Mouse (Mus musculus) left cerebral cortex, postnatal 4 days (tissue): ENCODE data around the gene Pafah2. TPM values are rescaled to one million over a fixed set of nuclear protein-coding genes. Genes with fewer than 3 reads are reported as not detected.
A peak's percentile ranks its signal among the peaks of the same experiment; 100 is the strongest.

Source experiments
- DNase-seq: peaks from one replicate; pipeline ENCODE4 v3.0.0-alpha.2; 2022
- intact Hi-C: fragments of 180-260 bp; cut with DNase I; formaldehyde crosslinking; loops from one replicate; pipeline ENCODE4 v1.15.1; 2025
- total RNA-seq, 2 experiments: library from RNA; stranded (reverse); gene quantifications; 2 replicates each; pipeline ENCODE4 v1.2.3; 2021

The Pafah2 gene
- total RNA-seq, 2 experiments from 2014 or later: 12.7 to 14.1 TPM

- no peak for DNase-seq
- intact Hi-C loops: no loop called here
These were observed 20.5 kb downstream of the Pafah2 start for GRCm38 (mm10) chr4:134416602-134417001.

- DNase-seq: no peak
- intact Hi-C loops: no loop called here
These were observed 21.0 kb downstream of the Pafah2 start for GRCm38 (mm10) chr4:134417111-134417510.

DNA sequence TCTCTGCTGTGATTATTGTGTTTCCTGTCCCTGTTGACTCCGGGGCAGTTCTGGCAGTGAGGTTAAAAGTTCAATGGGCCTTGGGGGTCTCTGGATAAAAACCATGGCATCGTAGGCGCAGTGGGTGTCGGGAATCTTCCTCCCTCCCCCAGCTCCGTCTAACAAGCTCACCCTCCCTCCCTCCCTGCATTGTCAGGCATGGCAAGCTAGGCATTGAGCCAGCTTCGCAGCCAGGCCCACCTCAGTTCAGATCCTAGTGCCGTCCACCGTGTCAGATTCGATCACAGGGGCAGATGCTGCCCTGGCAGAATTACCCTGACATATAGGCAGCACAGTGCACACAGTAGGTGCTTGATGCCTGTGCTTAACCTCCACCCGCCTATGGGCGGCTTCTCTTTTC is 25.9 kb downstream of the Pafah2 start:
- intact Hi-C loops: no loop called here
- DNase-seq: peak; percentile 54

DNA sequence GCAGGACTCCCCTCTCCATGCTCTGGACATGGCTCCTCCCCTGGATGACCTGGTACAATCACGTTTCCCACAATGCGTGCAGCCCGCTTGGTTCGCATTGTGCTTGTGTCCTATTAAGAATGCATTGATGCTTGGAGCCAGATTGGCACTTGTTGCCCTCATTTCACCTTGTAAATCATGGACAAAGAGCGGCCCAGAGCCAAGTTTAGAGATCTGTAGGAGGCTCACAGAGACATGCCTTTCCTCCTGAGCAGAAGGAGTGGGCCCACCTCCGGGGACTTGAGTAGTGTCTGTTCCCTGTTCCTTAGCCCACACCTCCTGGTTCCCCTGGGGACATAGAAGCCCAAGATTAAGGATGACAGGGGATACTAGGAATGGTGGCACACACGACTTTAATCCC is 27.8 kb downstream of the Pafah2 start:
- no peak for DNase-seq
- intact Hi-C loops: no loop called here

GRCm38 (mm10) chr4:134425088-134425487 is 29.0 kb downstream of the Pafah2 start:
- intact Hi-C loops: no loop called here

DNA sequence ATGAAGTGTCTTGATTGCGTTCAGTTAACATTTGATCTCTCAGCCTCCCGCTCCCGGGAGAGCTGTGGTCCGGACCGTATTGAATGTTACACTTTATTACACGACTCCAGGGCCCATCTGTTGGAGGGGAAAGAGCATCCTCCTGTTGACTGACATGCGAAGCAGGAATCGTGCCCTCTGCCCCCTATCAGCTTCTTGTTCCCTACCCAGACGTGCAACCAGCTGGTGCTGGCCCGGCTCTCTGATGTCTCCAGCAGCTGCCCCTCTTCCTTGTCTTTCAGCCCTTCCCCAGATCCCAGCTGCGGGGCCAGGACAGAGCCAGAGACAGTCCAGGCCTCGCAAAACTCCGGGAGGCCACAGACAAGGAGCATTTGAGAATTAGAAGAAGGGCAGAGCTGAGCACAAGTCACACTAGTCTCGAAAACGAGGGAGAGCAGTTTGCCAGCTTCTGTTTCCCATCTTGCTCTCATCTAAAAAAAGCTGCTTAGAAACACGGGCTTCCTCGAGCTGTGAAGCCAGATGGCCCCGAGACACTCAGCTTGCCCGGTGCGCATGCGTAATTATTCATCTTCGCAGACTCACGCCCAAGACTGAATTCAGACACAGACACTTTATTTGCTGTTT is 34.4 kb downstream of the Pafah2 start:
- intact Hi-C loops: no loop called here
- peak; percentile 87 for DNase-seq

More at GRCm38 (mm10) chr4:134425088-134425487, 29.0 kb downstream of the Pafah2 start:
- DNase-seq: peak; percentile 67

DNA sequence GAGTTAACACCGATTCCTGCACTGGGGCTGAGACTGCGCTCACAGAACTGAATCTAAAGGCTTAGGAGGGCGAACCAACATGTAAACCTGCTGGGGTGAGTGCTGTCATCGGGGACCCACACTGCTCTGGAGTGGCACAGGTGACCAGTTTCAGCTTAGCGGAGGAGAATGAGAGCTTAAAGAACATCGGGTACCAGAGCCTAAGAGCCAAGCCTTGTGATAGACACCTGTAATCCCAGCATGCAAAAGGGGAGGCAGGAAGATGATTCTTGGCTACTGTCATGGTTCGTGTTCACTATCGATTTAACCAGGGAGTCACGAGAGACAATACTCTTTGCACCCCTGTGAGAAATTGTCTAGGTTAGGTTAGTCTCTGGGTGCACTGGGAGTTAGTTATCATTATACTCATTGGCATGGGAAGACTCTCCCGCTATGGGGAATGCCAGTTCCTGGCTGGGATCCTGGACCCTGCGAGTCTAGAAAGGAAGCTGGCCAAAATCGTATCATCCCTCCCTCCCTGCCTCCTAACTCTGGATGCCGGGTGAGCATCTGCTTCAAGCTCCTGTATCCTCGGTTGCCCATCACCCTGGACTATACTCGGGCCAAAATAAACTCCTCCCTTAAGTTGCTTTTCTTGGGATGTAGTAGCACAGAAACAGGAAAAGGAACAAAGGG is 36.7 kb downstream of the Pafah2 start:
- peak; percentile 70 for DNase-seq
- intact Hi-C loops: no loop called here

DNA sequence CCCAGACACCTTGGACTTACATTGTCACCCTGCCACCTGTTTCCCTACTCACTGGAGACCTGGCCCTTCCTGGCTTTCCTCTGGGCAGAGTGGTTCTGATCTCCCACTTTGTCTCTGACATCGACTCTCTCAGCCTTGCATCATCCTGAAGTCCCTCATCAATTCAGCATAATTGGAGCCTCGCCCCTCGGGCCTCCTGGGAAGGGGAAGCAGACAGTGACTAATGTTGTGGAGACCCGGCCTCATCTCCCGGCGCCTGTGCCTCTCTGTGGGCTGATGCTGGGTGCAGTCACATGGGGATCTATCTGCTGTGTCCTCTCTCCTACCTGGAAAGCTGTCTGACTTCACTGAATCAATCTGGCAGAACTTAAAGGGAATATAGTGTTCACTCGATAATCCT is 40.1 kb downstream of the Pafah2 start:
- no peak for DNase-seq
- intact Hi-C loops: no loop called here

DNA sequence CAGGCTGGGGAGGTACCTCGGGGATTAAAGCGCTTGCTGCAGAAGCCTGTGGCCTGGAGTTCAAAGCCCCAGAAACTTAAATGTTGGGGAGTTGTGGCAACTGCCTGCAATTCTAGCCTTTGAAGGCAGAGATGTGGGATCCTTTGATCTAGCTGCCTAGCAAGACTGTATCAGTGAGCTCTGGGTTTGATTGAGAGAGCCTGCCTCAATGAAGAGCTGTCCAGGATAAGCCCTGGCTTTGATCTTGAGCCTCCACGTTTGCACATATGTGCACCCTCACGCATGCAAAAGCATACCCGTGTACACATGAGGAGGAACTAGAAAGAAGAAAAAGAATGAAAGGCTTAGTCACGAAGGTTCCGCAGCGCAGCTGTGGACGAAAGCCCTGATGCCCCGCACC is 40.5 kb downstream of the Pafah2 start:
- no peak for DNase-seq
- intact Hi-C loops: no loop called here

DNA sequence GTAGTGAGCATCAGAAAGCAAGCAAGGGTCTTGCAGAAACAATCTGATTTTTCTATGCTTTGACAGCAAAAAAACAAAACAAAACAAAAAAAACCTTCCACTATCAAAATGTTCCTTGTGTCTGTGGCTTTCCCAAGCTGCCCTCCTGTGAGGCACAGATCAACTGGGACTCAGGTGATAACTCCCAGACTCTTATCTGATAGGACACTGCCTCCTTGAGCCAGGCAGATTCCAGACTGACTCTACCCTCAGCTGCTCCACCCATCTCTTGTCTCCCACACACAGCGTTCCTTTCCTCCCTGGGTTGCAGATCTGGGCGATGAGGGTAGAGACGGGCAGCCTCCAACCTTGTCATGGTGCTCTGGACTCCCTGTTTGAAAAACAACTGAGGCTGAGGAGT is 43.0 kb downstream of the Pafah2 start:
- intact Hi-C loops: no loop called here
- DNase-seq: no peak

DNA sequence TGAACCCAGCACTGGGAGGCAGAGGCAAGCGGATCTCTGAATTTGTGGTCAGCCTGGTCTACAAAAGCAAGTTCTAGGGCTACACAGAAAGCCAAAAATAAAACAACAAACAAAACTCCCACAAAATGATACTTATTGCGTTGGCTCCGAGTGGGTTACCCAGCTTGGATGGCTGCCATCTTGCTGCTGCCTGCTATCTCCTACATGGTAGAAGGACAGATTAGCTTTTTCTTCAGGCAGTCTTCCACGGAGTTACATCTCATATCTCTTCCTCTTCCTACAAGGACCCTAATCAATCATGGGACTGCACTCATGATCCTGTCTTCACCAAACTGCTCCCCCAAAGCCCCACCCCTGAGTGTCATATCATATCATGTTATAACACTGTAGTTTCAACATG is 43.8 kb downstream of the Pafah2 start:
- no peak for DNase-seq
- intact Hi-C loops: no loop called here

DNA sequence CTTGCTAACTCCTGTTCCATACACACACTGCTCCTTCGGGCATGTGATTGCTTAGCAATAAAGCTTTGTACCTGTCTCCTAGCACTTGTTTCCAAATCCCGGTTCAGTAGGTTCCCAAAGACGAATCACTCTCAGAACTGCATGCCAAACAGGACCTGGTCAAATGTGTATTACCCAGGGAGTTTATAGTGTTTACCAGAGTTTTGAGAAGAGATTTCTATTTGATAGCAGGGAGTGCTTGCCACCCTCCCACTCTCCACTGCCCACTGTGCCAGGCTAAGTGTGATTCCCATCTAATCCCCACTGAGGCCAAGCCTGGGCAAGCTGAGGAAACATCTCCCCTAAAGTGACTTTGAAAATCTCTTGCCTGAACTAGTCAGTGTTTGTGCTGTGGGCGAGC is 46.1 kb downstream of the Pafah2 start:
- DNase-seq: no peak
- intact Hi-C loops: no loop called here

GRCm38 (mm10) chr4:134443589-134443988 is 47.5 kb downstream of the Pafah2 start:
- intact Hi-C loops: no loop called here
- DNase-seq: no peak

GRCm38 (mm10) chr4:134444949-134445348 is 48.8 kb downstream of the Pafah2 start:
- intact Hi-C loops: no loop called here
- no peak for DNase-seq

DNA sequence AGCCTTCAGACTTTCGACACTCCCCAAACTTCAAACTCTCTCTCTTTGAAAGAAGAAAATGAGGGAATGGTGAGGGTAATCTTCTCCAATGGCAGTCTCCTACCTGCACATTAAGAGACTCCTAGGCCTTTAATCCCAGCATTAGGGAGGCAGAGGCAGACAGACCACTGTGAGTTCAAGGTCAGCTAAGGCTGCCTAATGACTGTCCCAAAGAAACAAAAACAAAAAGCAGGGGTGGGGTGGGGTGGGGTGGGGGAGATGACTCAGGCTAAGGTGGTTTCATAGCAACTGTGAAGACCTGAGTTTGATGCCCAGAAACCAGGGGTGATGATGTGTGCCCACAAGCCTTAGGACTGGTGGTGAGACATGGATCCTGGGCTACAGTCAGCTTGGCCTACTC is 49.4 kb downstream of the Pafah2 start:
- intact Hi-C loops: no loop called here
- no peak for DNase-seq

DNA sequence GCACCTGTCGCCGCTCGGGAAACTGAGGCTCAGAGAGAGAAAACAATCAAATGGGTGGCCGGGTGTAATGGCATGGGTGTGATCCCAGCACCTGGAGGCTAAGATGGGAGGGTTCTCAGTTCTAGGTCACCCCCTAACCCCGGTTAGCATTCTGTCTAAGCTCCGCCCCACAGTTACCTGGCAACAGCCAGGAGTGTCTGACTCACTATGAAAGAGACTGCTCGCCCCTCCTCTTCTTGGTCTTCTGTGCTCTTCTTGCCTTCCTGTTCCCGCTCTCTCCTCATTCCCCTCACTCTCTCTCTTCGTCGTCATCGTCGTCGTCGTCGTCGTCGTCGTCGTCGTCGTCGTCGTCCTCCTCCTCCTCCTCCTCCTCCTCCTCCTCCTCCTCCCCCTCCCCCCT is 51.8 kb downstream of the Pafah2 start:
- DNase-seq: no peak
- intact Hi-C loops: no loop called here

DNA sequence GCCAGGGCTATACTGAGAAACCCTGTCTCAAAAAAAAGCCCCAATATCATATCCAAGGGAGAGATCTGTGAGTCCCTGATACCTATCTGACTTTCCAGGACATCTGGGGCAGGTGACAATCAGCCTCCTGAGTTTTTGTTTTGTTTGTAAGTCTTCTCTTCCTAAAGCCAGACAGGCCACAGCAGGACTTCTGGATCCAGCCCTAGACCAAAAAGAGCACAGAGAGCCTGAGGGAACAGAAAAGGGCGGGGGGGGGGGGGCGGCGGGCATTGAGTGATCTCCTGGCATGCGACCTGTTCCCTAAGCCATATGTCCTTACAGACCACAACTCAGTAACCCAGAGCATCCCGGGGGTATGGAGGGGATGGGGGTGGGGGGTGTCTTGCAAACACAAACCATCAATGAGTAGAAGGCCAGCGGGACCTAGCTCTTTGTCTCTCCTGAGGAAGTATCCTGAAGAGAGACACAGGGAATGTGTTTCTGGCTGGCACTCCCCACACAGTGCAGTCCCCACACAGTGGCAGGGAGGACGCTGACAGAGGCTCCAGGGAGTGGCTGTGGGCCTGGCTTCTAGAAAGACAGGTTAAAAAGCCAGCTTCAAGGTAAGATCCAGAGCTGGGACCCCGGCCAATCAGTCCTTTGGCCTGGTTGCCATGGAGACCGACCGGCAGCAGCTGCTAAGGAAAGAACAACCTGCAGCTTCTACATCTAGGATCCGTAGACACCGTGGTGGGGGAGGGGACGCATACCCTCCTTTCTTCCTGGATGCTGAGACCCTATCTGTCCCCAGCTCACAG is 53.7 kb downstream of the Pafah2 start:
- DNase-seq: peak; percentile 88
- intact Hi-C loops: no loop called here

- peak; percentile 51 for DNase-seq
- intact Hi-C loops: no loop called here
These were observed 54.5 kb downstream of the Pafah2 start for GRCm38 (mm10) chr4:134450392-134451195.

- DNase-seq: no peak
- intact Hi-C loops: no loop called here
These were observed 55.4 kb downstream of the Pafah2 start for GRCm38 (mm10) chr4:134451484-134451883.

- intact Hi-C loops: no loop called here
- no peak for DNase-seq
These were observed 57.7 kb downstream of the Pafah2 start for GRCm38 (mm10) chr4:134453619-134454400.
